10 mouse cellular contexts compared by ENCODE assay signal in genomic region chr3:104319377-104319776, GRCm38 (mm10).
DNase-seq lines count a peak whose midpoint lies in the region; ATAC-seq and TF ChIP-seq lines count a peak whose summit lies in the region.
"Had no signal": no experiment of that assay in that cellular context is flagged by ENCODE, and none has a peak within 500 bp of the region (broad histone marks: within the 10 kb centered on the region; RNA-seq: fewer than 3 reads in every experiment).

No protein-coding gene starts in this region.

- 32% methylated on average over 6 of the region's 6 CpGs for WGBS in forebrain, embryonic 16.5 days
- WGBS in lung, embryonic 14.5 days = 30% methylated on average over 6 of the region's 6 CpGs
- WGBS in midbrain, postnatal 0 days = 17% methylated on average over 6 of the region's 6 CpGs
- 49% methylated on average over 6 of the region's 6 CpGs for WGBS in intestine, embryonic 16.5 days

- H3K4me2 ChIP-seq in forebrain, embryonic 16.5 days (ENCODE audit: low read length) = 0 out of 2 replicates have a peak overlapping the region, but pooled peaks have one; percentile 4
- peak overlapping the region; percentile 27; the same call in 1 of the 2 replicates for H3K4me2 ChIP-seq in lung, embryonic 14.5 days
- H3K4me2 ChIP-seq in midbrain, postnatal 0 days (ENCODE audit: low read depth, low read length, poor library complexity, severe bottlenecking) = no peak overlapping the region
- no peak overlapping the region for H3K4me2 ChIP-seq in intestine, embryonic 16.5 days (ENCODE audit: low read depth, low read length)

- H3K9ac ChIP-seq in forebrain, embryonic 16.5 days (replicated peaks; ENCODE audit: low read depth, low read length) = no peak overlapping the region
- H3K9ac ChIP-seq in lung, embryonic 14.5 days = no peak overlapping the region; the same call in 1 of the 2 replicates
- H3K9ac ChIP-seq in midbrain, postnatal 0 days (replicated peaks; ENCODE audit: low read length, poor library complexity, severe bottlenecking) = no peak overlapping the region
- no peak overlapping the region for H3K9ac ChIP-seq in intestine, embryonic 16.5 days (ENCODE audit: low read depth, low read length)

- H3K9me3 ChIP-seq in forebrain, embryonic 16.5 days (ENCODE audit: control insufficient read depth, low read length) = no peaks in the 10 kb centered on the region
- no peaks in the 10 kb centered on the region for H3K9me3 ChIP-seq in lung, embryonic 14.5 days (ENCODE audit: low read depth, low read length)
- H3K9me3 ChIP-seq in midbrain, postnatal 0 days (ENCODE audit: low read length) = no peaks in the 10 kb centered on the region
- no peaks in the 10 kb centered on the region for H3K9me3 ChIP-seq in intestine, embryonic 16.5 days (ENCODE audit: control insufficient read depth, low read length)
- H3K9me3 ChIP-seq: G1E had no signal

- no peaks in the 10 kb centered on the region for H3K27me3 ChIP-seq in forebrain, embryonic 16.5 days (replicated peaks; ENCODE audit: control insufficient read depth, insufficient read depth, low read length)
- no peaks in the 10 kb centered on the region for H3K27me3 ChIP-seq in lung, embryonic 14.5 days (ENCODE audit: insufficient read depth, low read length)
- no peaks in the 10 kb centered on the region for H3K27me3 ChIP-seq in midbrain, postnatal 0 days (ENCODE audit: insufficient read depth, low read length)
- H3K27me3 ChIP-seq in intestine, embryonic 16.5 days (replicated peaks; ENCODE audit: control insufficient read depth, insufficient read depth, low read length) = no peaks in the 10 kb centered on the region

- H3K4me1 ChIP-seq in forebrain, embryonic 16.5 days (replicated peaks; ENCODE audit: control insufficient read depth, insufficient read depth, low read length) = peaks cover 23% of the 10 kb centered on the region
- H3K4me1 ChIP-seq in lung, embryonic 14.5 days (ENCODE audit: insufficient read depth) = peaks cover 13% of the 10 kb centered on the region; the same call in 1 of the 2 replicates
- H3K4me1 ChIP-seq in midbrain, postnatal 0 days (ENCODE audit: insufficient read depth, low read length) = peaks cover 5% of the 10 kb centered on the region
- H3K4me1 ChIP-seq in intestine, embryonic 16.5 days (ENCODE audit: control insufficient read depth, insufficient read depth, low read length) = peaks cover 7% of the 10 kb centered on the region; the same call in 1 of the 2 replicates

- no peak for TF ChIP-seq CTCF in layer of hippocampus, adult 2 months (conservative IDR thresholded peaks at IDR 0.05)
- TF ChIP-seq CTCF in lung, embryonic 14.5 days (IDR thresholded peaks at IDR 0.05; ENCODE audit: low read depth) = no peak
- no peak for TF ChIP-seq CTCF in midbrain, postnatal 0 days (IDR thresholded peaks at IDR 0.05)

- no peaks in the 10 kb centered on the region for H3K36me3 ChIP-seq in forebrain, embryonic 16.5 days (ENCODE audit: control insufficient read depth, insufficient read depth)
- no peaks in the 10 kb centered on the region for H3K36me3 ChIP-seq in lung, embryonic 14.5 days (ENCODE audit: insufficient read depth)
- H3K36me3 ChIP-seq in midbrain, postnatal 0 days (ENCODE audit: insufficient read depth, low read length) = no peaks in the 10 kb centered on the region
- no peaks in the 10 kb centered on the region for H3K36me3 ChIP-seq in intestine, embryonic 16.5 days (ENCODE audit: control insufficient read depth, insufficient read depth, low read length)
- H3K36me3 ChIP-seq: G1E had no signal

- 0 out of 2 replicates have a peak overlapping the region, but pooled peaks have one; percentile 39 for H3K27ac ChIP-seq in layer of hippocampus, adult 2 months
- no peak overlapping the region; the same call in 1 of the 2 replicates for H3K27ac ChIP-seq in forebrain, embryonic 16.5 days (ENCODE audit: low read length)
- peak overlapping the region; percentile 66; the same call in 1 of the 2 replicates for H3K27ac ChIP-seq in lung, embryonic 14.5 days (ENCODE audit: low read depth)
- no peak overlapping the region for H3K27ac ChIP-seq in midbrain, postnatal 0 days (ENCODE audit: low read depth, low read length)
- no peak overlapping the region for H3K27ac ChIP-seq in intestine, embryonic 16.5 days (ENCODE audit: low read length)
- H3K27ac ChIP-seq: macrophage had no signal

- no peak for DNase-seq in layer of hippocampus, adult 2 months (ENCODE audit: low spot score in 2 of 2)
- no peak for DNase-seq in layer of hippocampus, postnatal 10 days (ENCODE audit: low spot score in 2 of 2)
- DNase-seq in lung, embryonic 14.5 days = peak; percentile 30
- DNase-seq in midbrain, postnatal 0 days (ENCODE audit: low spot score) = peak; percentile 19
- no peak for DNase-seq in adrenal gland, adult 18-20 months (ENCODE audit: low spot score in 2 of 2)
- DNase-seq: spleen, adult 18-20 months had no signal

- no peak overlapping the region for H3K4me3 ChIP-seq in layer of hippocampus, adult 2 months
- H3K4me3 ChIP-seq in forebrain, embryonic 16.5 days (replicated peaks; ENCODE audit: low read length) = no peak overlapping the region
- H3K4me3 ChIP-seq in lung, embryonic 14.5 days (ENCODE audit: low read depth, low read length) = no peak overlapping the region
- no peak overlapping the region for H3K4me3 ChIP-seq in midbrain, postnatal 0 days (ENCODE audit: low read depth, low read length)
- H3K4me3 ChIP-seq in intestine, embryonic 16.5 days (ENCODE audit: low read length) = no peak overlapping the region

- ATAC-seq in forebrain, embryonic 16.5 days = peak; percentile 63
- ATAC-seq in lung, embryonic 14.5 days (ENCODE audit: insufficient read depth) = peak; percentile 43; the same call in 1 of the 2 replicates
- ATAC-seq in midbrain, postnatal 0 days (ENCODE audit: low FRiP score) = no peak
- no peak for ATAC-seq in intestine, embryonic 16.5 days

Comparison
In these comparisons a context has a peak if more than half of its experiments do, and no peak if none do; other contexts are left out.
1. DNase-seq: peak in lung, embryonic 14.5 days (single experiment) and midbrain, postnatal 0 days (single experiment); none in layer of hippocampus, adult 2 months (0 of 2), layer of hippocampus, postnatal 10 days (0 of 2) and adrenal gland, adult 18-20 months (0 of 2).
2. H3K27ac ChIP-seq: peak in layer of hippocampus, adult 2 months (single experiment) and lung, embryonic 14.5 days (single experiment); none in forebrain, embryonic 16.5 days (single experiment), midbrain, postnatal 0 days (single experiment) and intestine, embryonic 16.5 days (single experiment).
3. ATAC-seq: peak in forebrain, embryonic 16.5 days (single experiment) and lung, embryonic 14.5 days (single experiment); none in midbrain, postnatal 0 days (single experiment) and intestine, embryonic 16.5 days (single experiment).
4. H3K4me2 ChIP-seq: peak in forebrain, embryonic 16.5 days (single experiment) and lung, embryonic 14.5 days (single experiment); none in midbrain, postnatal 0 days (single experiment) and intestine, embryonic 16.5 days (single experiment).